Mouse (Mus musculus) forebrain, embryonic 15.5 days (tissue): Measurements from ENCODE around the gene Grm2. TPM values are rescaled to one million over a fixed set of nuclear protein-coding genes. Genes with fewer than 3 reads are reported as not detected.
"Not testable (repeated sequence)": the region's sequence is repeated elsewhere in the genome, so short reads cannot be mapped to it uniquely, and the experiment has no call there.

Experiments
- ATAC-seq: fragments of 200-750 bp; cut with Nextera tagmentation; replicated peaks from 2 replicates; pipeline ENCODE4 v1.8.0; 2017; ENCODE audit warnings: mild to moderate bottlenecking, moderate TSS enrichment, moderate library complexity
- H3K27ac ChIP-seq: fragments of 300-500 bp; sonication (generic); replicated peaks from 2 replicates; pipeline ENCODE4 v1.5.1; 2015; ENCODE audit warnings: mild to moderate bottlenecking, inconsistent platforms
- H3K27me3 ChIP-seq: fragments of 300-500 bp; sonication (generic); 2 replicates; pipeline ENCODE4 v1.6.1; 2015; ENCODE audit warnings: inconsistent platforms
- H3K36me3 ChIP-seq: fragments of 300-500 bp; sonication (generic); 2 replicates; pipeline ENCODE4 v1.6.1; 2015; ENCODE audit warnings: mild to moderate bottlenecking, inconsistent platforms
- H3K4me1 ChIP-seq: fragments of 300-500 bp; sonication (generic); 2 replicates; pipeline ENCODE4 v1.6.1; 2015; ENCODE audit warnings: inconsistent platforms
- H3K4me2 ChIP-seq: fragments of 300-500 bp; sonication (generic); replicated peaks from 2 replicates; pipeline ENCODE4 v1.6.1; 2015; ENCODE audit warnings: mild to moderate bottlenecking, inconsistent platforms
- H3K4me3 ChIP-seq: fragments of 300-500 bp; sonication (generic); 2 replicates; pipeline ENCODE4 v1.5.1; 2015; ENCODE audit warnings: mild to moderate bottlenecking, inconsistent platforms
- H3K9ac ChIP-seq: fragments of 300-500 bp; sonication (generic); replicated peaks from 2 replicates; pipeline ENCODE4 v1.6.1; 2015; ENCODE audit warnings: mild to moderate bottlenecking, inconsistent platforms
- H3K9me3 ChIP-seq: fragments of 300-500 bp; sonication (generic); 2 replicates; pipeline ENCODE4 v1.6.1; 2016; ENCODE audit warnings: inconsistent platforms
- WGBS: fragments of 180-500 bp; shearing (Covaris S2); methylation state at CpG from one replicate; pipeline ENCODE4 v1.1.7; 2015; ENCODE audit warnings: mixed read lengths; 5-methylcytosine and 5-hydroxymethylcytosine counted together
- polyA plus RNA-seq: library from polyadenylated mRNA; unstranded; fragments of >200 nt; fragmentation: Nextera tagmentation; extraction: Ambion mirVana; gene quantifications from 2 replicates; pipeline ENCODE4 v1.2.1, GENCODE M21; 2015

Grm2 gene
- polyA plus RNA-seq, 1 experiment from 2014 or later, result 9.2 TPM

DNA sequence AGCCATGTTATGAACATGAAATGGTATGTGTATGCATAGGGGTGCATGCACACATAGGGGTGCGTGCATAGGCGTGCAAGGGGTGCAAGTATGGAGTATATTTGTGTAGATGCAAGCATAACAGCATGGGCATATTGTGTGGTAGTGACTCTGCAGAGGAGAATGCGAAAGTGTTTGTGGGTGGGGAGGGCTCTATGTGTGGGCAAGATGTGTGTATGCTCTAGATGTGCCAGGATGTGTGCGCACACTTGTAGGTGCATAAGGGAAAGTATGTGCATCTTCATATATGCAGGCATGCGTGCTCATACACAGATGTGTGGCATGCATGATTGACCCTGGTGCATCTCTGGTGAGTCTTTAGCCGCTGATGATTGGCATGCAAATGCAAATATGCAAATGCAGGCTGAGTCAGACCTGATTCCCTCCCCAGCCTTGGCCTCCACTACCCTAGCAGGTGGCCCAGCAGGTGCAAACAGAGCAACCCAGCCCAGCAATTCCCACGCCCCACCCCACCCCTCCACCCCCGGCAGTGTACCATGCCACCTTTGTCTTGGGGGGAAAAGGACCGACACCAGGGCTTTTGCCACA, 10.1 kb downstream of the Grm2 start:
- H3K9me3 ChIP-seq, result no peaks in the 10 kb centered on the region
- H3K9ac ChIP-seq, result no peak overlapping the region
- no peaks in the 10 kb centered on the region for H3K27me3 ChIP-seq
- 75% methylated on average over 9 of the region's 9 CpGs for WGBS
- no peak overlapping the region for H3K4me2 ChIP-seq
- no peak overlapping the region for H3K27ac ChIP-seq
- H3K36me3 ChIP-seq, result no peaks in the 10 kb centered on the region
- H3K4me3 ChIP-seq, result no peak overlapping the region
- H3K4me1 ChIP-seq, result no peaks in the 10 kb centered on the region
- ATAC-seq, result no peak

DNA sequence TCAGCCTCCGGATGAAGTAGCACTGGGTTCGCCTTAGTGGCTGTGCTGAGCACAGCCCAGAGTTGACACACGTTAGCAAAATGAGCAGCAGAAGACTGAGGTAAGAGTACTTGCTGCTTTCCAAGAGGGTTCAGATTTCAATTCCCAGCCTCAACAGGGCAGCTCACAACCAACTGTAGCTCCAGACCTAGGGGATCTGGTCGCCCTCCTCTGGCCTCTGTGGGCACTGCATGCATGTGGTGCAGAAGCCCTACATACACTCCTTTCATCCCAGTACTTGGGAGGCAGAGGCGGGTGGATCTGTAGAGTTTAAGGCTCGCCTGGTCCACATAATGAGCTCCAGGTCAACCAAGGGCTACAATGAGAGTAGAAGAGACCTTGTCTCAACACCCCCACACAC, 12.1 kb downstream of the Grm2 start:
- H3K27me3 ChIP-seq, result no peaks in the 10 kb centered on the region
- no peak overlapping the region for H3K4me2 ChIP-seq
- no peak overlapping the region for H3K9ac ChIP-seq
- no peaks in the 10 kb centered on the region for H3K9me3 ChIP-seq
- no peaks in the 10 kb centered on the region for H3K4me1 ChIP-seq
- no peaks in the 10 kb centered on the region for H3K36me3 ChIP-seq
- 72% methylated on average over 6 of the region's 6 CpGs for WGBS
- no peak overlapping the region for H3K27ac ChIP-seq
- ATAC-seq, result no peak
- H3K4me3 ChIP-seq, result no peak overlapping the region

DNA sequence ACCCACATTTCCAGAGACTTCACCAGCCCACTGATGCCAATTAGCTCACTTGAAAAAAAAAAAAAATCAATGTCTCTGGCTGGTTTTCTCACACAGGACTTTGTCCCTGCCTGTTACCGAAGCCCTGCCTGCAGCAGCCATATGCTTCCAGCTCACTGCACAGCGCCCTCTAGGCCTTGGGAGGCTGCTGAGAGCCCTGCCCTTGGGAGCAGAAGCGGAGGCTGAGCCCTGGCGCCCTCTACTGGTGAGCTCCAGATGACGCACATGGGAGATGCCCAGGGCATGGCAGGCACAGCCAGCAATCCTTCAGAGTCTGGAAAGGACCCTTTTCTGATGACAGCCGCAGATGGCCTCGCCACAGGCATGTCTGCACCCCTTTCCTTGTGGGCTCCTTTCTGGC, 12.8 kb downstream of the Grm2 start:
- ATAC-seq, result no peak
- no peaks in the 10 kb centered on the region for H3K4me1 ChIP-seq
- H3K9ac ChIP-seq, result no peak overlapping the region
- H3K4me3 ChIP-seq, result no peak overlapping the region
- WGBS, result 25% methylated on average over 7 of the region's 7 CpGs
- no peak overlapping the region for H3K27ac ChIP-seq
- no peaks in the 10 kb centered on the region for H3K27me3 ChIP-seq
- H3K4me2 ChIP-seq, result no peak overlapping the region
- H3K9me3 ChIP-seq, result no peaks in the 10 kb centered on the region
- H3K36me3 ChIP-seq, result no peaks in the 10 kb centered on the region

DNA sequence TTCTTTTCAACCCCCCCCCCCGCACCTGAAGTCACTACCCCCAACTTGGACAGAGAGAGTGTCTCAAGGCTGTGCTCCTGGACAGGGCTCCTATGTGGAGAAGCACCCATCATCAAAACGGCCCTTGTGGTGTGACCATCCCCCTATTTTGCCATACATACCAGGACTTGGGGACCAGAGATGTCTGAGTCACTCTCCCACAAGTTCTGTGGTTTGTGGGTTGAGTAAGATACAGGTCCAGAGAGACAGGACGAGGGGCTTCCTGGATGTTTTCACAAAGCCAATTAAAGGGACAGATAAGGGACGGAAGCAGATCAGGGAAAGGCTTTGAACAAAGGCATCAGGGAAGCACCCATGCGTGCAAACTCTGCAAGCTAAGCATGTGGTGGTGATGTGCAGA, 14.5 kb downstream of the Grm2 start:
- WGBS, result 46% methylated on average over 5 of the region's 5 CpGs
- Histone ChIP-seq H3K4me1 (no peaks in the 10 kb centered on the region), H3K9ac (no peak overlapping the region), H3K4me3 (no peak overlapping the region), H3K4me2 (no peak overlapping the region), H3K36me3 (no peaks in the 10 kb centered on the region), H3K27me3 (no peaks in the 10 kb centered on the region), H3K27ac (no peak overlapping the region), H3K9me3 (no peaks in the 10 kb centered on the region)
- ATAC-seq, result no peak

DNA sequence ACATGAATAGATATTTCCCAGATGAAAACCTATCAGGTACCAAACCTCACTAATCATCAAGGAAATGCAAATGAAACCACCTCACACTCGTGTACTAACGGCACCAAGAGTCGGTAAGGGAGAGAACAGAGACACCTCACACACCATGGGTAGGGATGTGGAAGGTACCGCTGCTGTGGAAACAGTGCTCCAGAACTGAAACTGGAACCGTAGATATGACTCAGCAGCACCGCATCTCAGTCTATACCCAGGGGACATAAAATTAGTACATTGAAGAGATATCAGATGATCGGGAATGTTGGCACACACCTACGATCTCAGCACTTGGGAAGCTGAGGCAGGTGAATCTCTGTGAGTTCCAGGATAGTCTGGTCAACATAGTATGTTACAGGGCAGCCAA, 17.7 kb downstream of the Grm2 start:
- no peaks in the 10 kb centered on the region for H3K4me1 ChIP-seq
- no peak for ATAC-seq
- H3K36me3 ChIP-seq, result no peaks in the 10 kb centered on the region
- H3K27ac ChIP-seq, result no peak overlapping the region
- H3K4me3 ChIP-seq, result no peak overlapping the region
- H3K9ac ChIP-seq, result no peak overlapping the region
- WGBS, result 91% methylated on average over 8 of the region's 8 CpGs
- no peaks in the 10 kb centered on the region for H3K27me3 ChIP-seq
- H3K9me3 ChIP-seq, result no peaks in the 10 kb centered on the region
- H3K4me2 ChIP-seq, result no peak overlapping the region

DNA sequence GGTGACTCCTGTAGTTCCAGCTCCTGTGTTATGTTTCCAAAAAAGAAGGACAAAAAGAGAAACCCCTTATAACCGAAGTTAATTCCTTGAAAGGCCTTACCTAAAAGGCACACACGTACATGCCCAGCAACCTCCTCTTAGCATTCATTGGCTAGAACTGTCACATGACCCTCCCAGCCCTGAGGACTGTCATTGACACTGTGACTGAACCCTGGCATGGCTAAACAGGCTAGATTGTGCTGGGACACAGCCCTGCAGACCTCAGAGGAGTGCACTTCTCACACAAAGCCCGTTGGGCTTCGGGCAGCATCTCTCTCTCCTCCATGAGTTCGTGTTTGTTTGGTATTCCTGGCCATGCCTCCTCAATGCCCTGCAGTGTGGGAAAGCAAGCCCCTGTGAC, 23.7 kb downstream of the Grm2 start:
- H3K9me3 ChIP-seq, result no peaks in the 10 kb centered on the region
- H3K4me1 ChIP-seq, result no peaks in the 10 kb centered on the region
- no peak for ATAC-seq
- no peak overlapping the region for H3K4me2 ChIP-seq
- H3K27me3 ChIP-seq, result no peaks in the 10 kb centered on the region
- no peaks in the 10 kb centered on the region for H3K36me3 ChIP-seq
- H3K27ac ChIP-seq, result no peak overlapping the region
- H3K9ac ChIP-seq, result no peak overlapping the region
- WGBS, result 63% methylated on average over 5 of the region's 5 CpGs
- H3K4me3 ChIP-seq, result no peak overlapping the region

DNA sequence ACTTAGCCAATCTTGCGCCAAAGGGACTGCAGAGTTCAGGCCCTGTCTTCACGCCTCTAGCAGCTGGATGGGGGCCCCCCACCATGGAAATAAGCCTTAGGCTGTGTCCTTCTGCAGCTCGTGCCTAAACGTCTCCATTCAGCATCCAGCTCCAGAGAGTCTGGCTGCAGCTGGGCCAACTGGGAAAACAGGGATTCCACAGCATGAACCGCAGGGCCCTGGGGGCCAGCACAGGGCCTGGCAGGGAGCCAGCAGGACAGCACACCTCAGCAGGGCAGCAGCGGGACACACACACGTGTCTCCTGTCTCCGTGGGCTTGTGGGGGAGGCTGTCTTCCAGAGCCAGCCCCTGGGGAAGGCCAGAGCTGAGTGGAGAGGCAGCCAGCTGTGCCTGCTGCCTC, 28.1 kb downstream of the Grm2 start:
- WGBS, result 30% methylated on average over 8 of the region's 8 CpGs

DNA sequence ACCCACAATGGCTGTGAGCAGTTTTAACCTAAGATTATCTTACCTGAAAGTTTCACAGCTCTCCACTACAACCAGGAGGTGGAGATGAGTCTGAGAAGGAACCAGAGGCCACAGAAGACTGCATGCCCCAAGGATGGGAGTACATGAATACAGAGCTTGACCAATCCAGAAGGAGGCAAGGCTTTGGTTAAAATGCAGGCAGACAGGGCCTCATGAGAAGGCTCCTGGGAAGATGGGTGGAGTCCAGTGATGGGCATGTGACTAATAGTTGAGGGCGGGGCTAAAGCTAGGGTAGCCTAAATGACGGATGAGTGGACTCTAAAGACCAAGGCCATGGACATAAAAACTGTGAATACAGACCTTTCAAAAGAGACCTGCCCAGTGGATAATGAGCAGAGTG, 29.6 kb downstream of the Grm2 start, which contains the start of gene Iqcf6:
Gene Iqcf6 (plus strand): TSS at position 301 of the 400 bp plus-strand sequence.
- no peak for ATAC-seq
- no peaks in the 10 kb centered on the region for H3K9me3 ChIP-seq

More for the DNA sequence above, 28.1 kb downstream of the Grm2 start:
- H3K4me2 ChIP-seq, H3K9me3 ChIP-seq, H3K36me3 ChIP-seq, H3K27me3 ChIP-seq, ATAC-seq, H3K27ac ChIP-seq, H3K4me3 ChIP-seq, H3K9ac ChIP-seq, H3K4me1 ChIP-seq: not testable (repeated sequence)

DNA sequence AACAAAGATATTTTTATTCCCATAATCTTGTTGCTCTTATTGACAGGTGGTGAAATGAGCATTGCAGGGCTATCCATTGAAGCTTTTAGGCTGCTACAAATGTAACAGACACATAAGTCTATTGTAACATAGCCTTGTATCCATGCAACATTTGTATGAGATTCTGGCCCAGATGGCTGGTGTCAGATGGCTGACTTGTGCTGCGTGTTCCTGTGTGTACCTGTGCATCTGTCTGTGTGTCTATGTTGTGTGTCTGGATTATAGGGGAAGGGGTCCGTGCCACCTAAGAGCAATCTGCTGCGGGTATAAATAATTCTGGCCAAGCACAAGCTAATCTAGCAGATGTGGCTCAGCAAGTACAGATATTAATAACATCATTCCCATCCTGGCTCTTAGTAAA, 38.4 kb downstream of the Grm2 start:
- no peaks in the 10 kb centered on the region for H3K4me1 ChIP-seq
- H3K9me3 ChIP-seq, result 0 out of 2 replicates have a peak, but pooled peaks cover 4% of the 10 kb centered on the region
- no peak for ATAC-seq
- no peak overlapping the region for H3K4me3 ChIP-seq
- 78% methylated on average over 3 of the region's 3 CpGs for WGBS
- H3K36me3 ChIP-seq, result no peaks in the 10 kb centered on the region
- H3K4me2 ChIP-seq, result no peak overlapping the region
- no peaks in the 10 kb centered on the region for H3K27me3 ChIP-seq
- H3K9ac ChIP-seq, result no peak overlapping the region
- H3K27ac ChIP-seq, result no peak overlapping the region

More for the DNA sequence above, 29.6 kb downstream of the Grm2 start, which contains the start of gene Iqcf6:
- H3K27ac ChIP-seq, result no peak within 1 kb of the TSS
- no peak within 1 kb of the TSS for H3K4me2 ChIP-seq
- no peaks in the 10 kb centered on the region for H3K27me3 ChIP-seq
- H3K4me1 ChIP-seq, result no peaks in the 10 kb centered on the region
- no peaks in the 10 kb centered on the region for H3K36me3 ChIP-seq
- 83% methylated on average over 2 of the region's 2 CpGs for WGBS
- H3K9ac ChIP-seq, result no peak within 1 kb of the TSS
- no peak within 1 kb of the TSS for H3K4me3 ChIP-seq

DNA sequence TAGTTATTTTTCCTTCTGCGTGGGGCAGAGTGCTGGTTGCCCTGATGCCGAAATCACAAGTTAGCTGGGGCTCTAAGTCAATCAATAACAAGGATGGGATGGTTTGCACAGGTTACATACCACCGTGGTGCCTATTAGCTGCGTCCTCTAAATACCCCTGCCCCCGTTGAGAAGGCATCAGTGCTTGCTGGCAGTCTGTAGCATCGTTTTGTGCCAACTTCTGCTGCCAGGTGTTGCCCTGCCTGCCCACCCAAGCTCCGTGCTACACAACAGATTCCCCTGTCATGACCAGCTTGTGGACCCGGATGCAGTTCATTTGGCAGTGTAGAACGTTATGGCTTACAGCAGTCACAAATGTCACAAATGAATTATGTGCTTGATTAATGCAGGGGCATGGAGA, 39.6 kb downstream of the Grm2 start:
- H3K36me3 ChIP-seq, result no peaks in the 10 kb centered on the region
- no peak overlapping the region for H3K4me3 ChIP-seq
- H3K4me2 ChIP-seq, result no peak overlapping the region
- ATAC-seq, result no peak
- 84% methylated on average over 9 of the region's 9 CpGs for WGBS
- H3K4me1 ChIP-seq, result no peaks in the 10 kb centered on the region
- no peaks in the 10 kb centered on the region for H3K27me3 ChIP-seq
- H3K9ac ChIP-seq, result no peak overlapping the region
- no peak overlapping the region for H3K27ac ChIP-seq
- 0 out of 2 replicates have a peak, but pooled peaks cover 4% of the 10 kb centered on the region for H3K9me3 ChIP-seq

DNA sequence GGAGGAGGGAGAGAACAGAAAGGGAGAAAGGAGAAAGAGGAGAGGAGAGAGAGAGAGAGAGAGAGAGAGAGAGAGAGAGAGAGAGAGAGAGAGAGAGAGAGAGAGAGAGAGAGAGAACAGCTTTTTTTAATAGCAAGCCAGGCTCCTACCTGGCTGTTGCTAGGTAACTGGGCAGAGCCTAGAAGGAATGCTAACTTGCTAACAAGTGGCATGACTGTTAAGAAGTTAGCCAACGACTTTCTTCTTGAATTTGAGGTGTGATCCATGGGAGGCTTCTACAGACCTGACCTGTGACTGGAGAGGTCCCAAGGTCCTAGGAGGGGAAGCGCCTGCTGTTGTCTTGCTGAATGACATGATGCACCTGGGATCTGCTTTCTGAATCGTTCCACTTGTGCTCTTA, 41.3 kb downstream of the Grm2 start:
- H3K27ac ChIP-seq, result no peak overlapping the region
- no peak overlapping the region for H3K4me2 ChIP-seq
- no peaks in the 10 kb centered on the region for H3K4me1 ChIP-seq
- WGBS, result 45% methylated on average over 3 of the region's 3 CpGs
- H3K4me3 ChIP-seq, result no peak overlapping the region
- no peak for ATAC-seq
- H3K9me3 ChIP-seq, result 0 out of 2 replicates have a peak, but pooled peaks cover 4% of the 10 kb centered on the region
- no peak overlapping the region for H3K9ac ChIP-seq
- H3K27me3 ChIP-seq, result no peaks in the 10 kb centered on the region
- H3K36me3 ChIP-seq, result no peaks in the 10 kb centered on the region

DNA sequence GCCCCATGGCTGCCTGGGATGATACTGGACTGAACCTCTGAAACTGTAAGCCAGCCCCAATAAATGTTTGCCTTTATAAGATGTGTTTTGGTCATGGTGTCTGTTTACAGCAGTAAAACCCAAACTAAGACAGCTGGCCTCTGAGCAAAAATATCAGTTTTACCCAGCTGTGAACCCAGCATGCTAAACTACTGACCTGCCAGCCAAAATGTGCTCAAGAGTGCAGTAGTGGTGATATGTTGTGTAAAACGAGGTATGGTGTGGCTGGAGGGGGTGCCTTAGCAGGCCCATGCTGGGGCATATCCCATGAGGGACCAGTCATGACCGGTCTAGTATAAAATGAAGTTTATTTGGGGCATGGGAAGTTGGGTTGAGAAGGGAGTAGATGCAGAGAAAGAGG, 41.9 kb downstream of the Grm2 start:
- WGBS, result 69% methylated on average over 2 of the region's 2 CpGs
- ATAC-seq, result no peak
- H3K9ac ChIP-seq, result no peak overlapping the region

DNA sequence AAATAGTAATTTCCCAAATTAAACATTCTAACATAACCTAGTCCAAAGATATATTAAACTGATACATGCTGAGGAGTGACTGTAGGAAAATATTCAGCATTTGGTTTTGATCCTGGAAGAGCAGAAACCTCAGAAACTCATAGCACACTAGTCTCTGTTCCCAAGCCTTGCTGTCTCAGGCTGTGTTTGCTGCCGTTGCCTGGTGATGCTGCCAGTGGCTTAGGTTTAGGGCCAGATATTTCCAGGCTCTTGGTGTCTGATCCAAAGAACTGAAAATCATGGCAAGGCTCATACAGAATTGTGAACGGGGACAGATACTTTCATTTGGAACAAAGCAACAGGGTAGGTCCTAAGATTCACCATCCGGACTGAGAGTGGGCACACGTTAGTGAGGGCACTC, 45.2 kb downstream of the Grm2 start:
- ATAC-seq, result no peak
- Histone ChIP-seq H3K4me3 (no peak overlapping the region), H3K9ac (no peak overlapping the region), H3K4me2 (no peak overlapping the region), H3K4me1 (no peaks in the 10 kb centered on the region), H3K9me3 (no peaks in the 10 kb centered on the region), H3K27ac (no peak overlapping the region), H3K27me3 (no peaks in the 10 kb centered on the region), H3K36me3 (no peaks in the 10 kb centered on the region)
- 74% methylated on average over 4 of the region's 4 CpGs for WGBS

More for the DNA sequence above, 41.9 kb downstream of the Grm2 start:
- Histone ChIP-seq H3K4me3 (no peak overlapping the region), H3K36me3 (no peaks in the 10 kb centered on the region), H3K27me3 (no peaks in the 10 kb centered on the region), H3K4me2 (no peak overlapping the region), H3K4me1 (no peaks in the 10 kb centered on the region), H3K27ac (no peak overlapping the region), H3K9me3 (no peaks in the 10 kb centered on the region)
